In the genomic region with DNA sequence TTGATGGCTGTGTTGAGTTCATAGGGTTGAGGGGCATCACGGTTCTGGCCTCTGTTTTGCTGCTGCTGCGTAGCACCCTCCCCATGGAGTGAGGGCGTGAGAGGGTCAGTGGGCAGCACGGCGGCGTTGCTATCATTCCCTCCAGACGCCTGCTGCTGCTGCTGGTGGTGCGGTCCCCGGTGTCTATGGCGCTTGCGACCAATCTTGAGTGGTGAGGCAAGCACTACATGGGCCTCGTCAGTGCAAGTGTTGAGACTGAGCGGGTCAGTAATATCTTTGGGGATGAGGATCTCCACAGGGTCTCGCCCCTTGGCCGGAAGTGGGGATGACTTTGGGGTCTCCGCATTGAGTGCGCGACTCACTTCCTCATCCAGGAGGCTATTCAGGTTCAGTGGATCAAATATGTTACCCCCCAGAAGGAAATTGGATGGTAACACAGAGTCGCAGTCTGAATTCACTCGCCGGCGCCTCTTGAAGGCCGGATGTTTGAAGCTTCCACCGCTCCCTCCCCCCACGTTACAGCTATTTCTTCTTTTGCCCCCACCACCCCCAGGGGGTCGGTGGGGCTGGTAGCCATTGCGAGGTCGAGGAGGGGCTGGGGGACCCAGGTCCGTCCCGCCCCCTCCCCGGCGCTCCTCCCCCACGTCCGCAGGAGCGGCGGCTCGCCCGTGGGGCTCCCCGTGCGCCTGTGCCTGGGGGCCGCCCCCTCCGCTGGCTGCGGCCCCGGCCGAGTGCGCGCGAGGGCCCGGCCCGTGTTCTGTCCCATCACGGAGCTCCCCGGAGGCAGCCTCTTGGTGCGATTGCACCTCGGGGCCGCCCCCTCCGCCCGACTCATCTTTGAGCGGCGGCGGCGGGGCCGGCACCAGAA, we compare ENCODE assay signal across 8 mouse cellular contexts. TPM values are rescaled to one million over a fixed set of nuclear protein-coding genes. Genes with fewer than 3 reads are reported as not detected.
DNase-seq lines count a peak whose midpoint lies in the region; ATAC-seq lines count a peak whose summit lies in the region.

No protein-coding gene starts in this region.

- H3K4me1 ChIP-seq in heart, embryonic 13.5 days, result peaks cover 37% of the 10 kb centered on the region
- H3K4me1 ChIP-seq in stomach, embryonic 14.5 days (ENCODE audit: control insufficient read depth, insufficient read depth, low read length), result peaks cover 25% of the 10 kb centered on the region

- peak overlapping the region; percentile 90 for H3K4me3 ChIP-seq in heart, embryonic 13.5 days
- H3K4me3 ChIP-seq in stomach, embryonic 14.5 days (ENCODE audit: low read depth, low read length), result peak overlapping the region; percentile 73

- H3K27me3 ChIP-seq in heart, embryonic 13.5 days (replicated peaks), result no peaks in the 10 kb centered on the region
- no peaks in the 10 kb centered on the region for H3K27me3 ChIP-seq in stomach, embryonic 14.5 days (ENCODE audit: control insufficient read depth, insufficient read depth, low read length)

- ATAC-seq in frontal cortex, adult (ENCODE audit: low TSS enrichment), result peak; percentile 2; the same call in 1 of the 2 replicates
- ATAC-seq in heart, embryonic 13.5 days (ENCODE audit: extremely low read depth, insufficient number of reproducible peaks, low FRiP score, low TSS enrichment), result peak; percentile 5; the same call in 1 of the 2 replicates
- 0 out of 2 replicates have a peak, but pooled peaks have one; percentile 0 for ATAC-seq in megakaryocyte, adult 5-6 weeks (ENCODE audit: poor library complexity, severe bottlenecking)
- ATAC-seq in stomach, embryonic 14.5 days (ENCODE audit: insufficient number of reproducible peaks, insufficient read depth, low FRiP score, low read depth), result no peak

- under 1% methylated on average over 51 of the region's 62 CpGs for WGBS in heart, embryonic 13.5 days
- 1% methylated on average over 60 of the region's 62 CpGs for WGBS in stomach, embryonic 14.5 days

- peaks cover 46% of the 10 kb centered on the region for H3K36me3 ChIP-seq in heart, embryonic 13.5 days
- peaks cover 41% of the 10 kb centered on the region for H3K36me3 ChIP-seq in stomach, embryonic 14.5 days (ENCODE audit: control insufficient read depth, insufficient read depth, low read length)

- peak overlapping the region; percentile 79 for H3K4me2 ChIP-seq in heart, embryonic 13.5 days
- peak overlapping the region; percentile 94 for H3K4me2 ChIP-seq in stomach, embryonic 14.5 days (replicated peaks; ENCODE audit: low read depth, low read length)

- no peak for DNase-seq in frontal cortex, postnatal 25 days (ENCODE audit: low spot score in 2 of 2)
- peak; percentile 75 for DNase-seq in CD4-positive, CD25-positive, alpha-beta regulatory T cell, adult 2 months (ENCODE audit: low read depth, low spot score)
- peak; percentile 63 for DNase-seq in embryo, embryonic 11 days
- peak; percentile 50 for DNase-seq in kidney, postnatal 10 days

- no peaks in the 10 kb centered on the region for H3K9me3 ChIP-seq in heart, embryonic 13.5 days
- no peaks in the 10 kb centered on the region for H3K9me3 ChIP-seq in stomach, embryonic 14.5 days (ENCODE audit: control insufficient read depth, low read depth, low read length)

- H3K27ac ChIP-seq in heart, embryonic 13.5 days (replicated peaks), result peak overlapping the region; percentile 98
- peak overlapping the region; percentile 96 for H3K27ac ChIP-seq in stomach, embryonic 14.5 days (ENCODE audit: low read length)

- H3K9ac ChIP-seq in heart, embryonic 13.5 days, result peak overlapping the region; percentile 98
- H3K9ac ChIP-seq in stomach, embryonic 14.5 days (replicated peaks; ENCODE audit: low read depth, low read length), result peak overlapping the region; percentile 92

RNA-seq across cellular contexts. Expression of a gene that starts 2.1 kb away (rescaled TPM):
- 6.2 and 8.5 TPM in 2 replicates for polyA plus RNA-seq in heart, embryonic 13.5 days (2015; fragmentation: Nextera tagmentation; extraction: Ambion mirVana)
- 20.9 and 24.0 TPM in 2 replicates for total RNA-seq in megakaryocyte, adult 5-6 weeks (2015)
- total RNA-seq in megakaryocyte, adult 5-6 weeks (2017), result 16.2 and 22.8 TPM in 2 replicates
- polyA plus RNA-seq in stomach, embryonic 14.5 days (2014; fragmentation: Nextera tagmentation; extraction: Ambion mirVana), result 13.6 and 17.6 TPM in 2 replicates

RNA-seq across cellular contexts. Expression of a gene that starts 2.2 kb away (rescaled TPM):
- 7.6 and 7.7 TPM in 2 replicates for polyA plus RNA-seq in heart, embryonic 13.5 days (2015; fragmentation: Nextera tagmentation; extraction: Ambion mirVana)
- 6.4 and 10.0 TPM in 2 replicates for total RNA-seq in megakaryocyte, adult 5-6 weeks (2015)
- 16.1 and 18.1 TPM in 2 replicates for total RNA-seq in megakaryocyte, adult 5-6 weeks (2017)
- polyA plus RNA-seq in stomach, embryonic 14.5 days (2014; fragmentation: Nextera tagmentation; extraction: Ambion mirVana), result 22.3 and 23.3 TPM in 2 replicates

RNA-seq across cellular contexts. Expression of a gene that starts 6.7 kb away (rescaled TPM):
- polyA plus RNA-seq in heart, embryonic 13.5 days (2015; fragmentation: Nextera tagmentation; extraction: Ambion mirVana), result 18.3 and 22.3 TPM in 2 replicates
- total RNA-seq in megakaryocyte, adult 5-6 weeks (2015), result 48.6 and 55.3 TPM in 2 replicates
- total RNA-seq in megakaryocyte, adult 5-6 weeks (2017), result 34.1 and 40.1 TPM in 2 replicates
- polyA plus RNA-seq in stomach, embryonic 14.5 days (2014; fragmentation: Nextera tagmentation; extraction: Ambion mirVana), result 32.7 and 38.1 TPM in 2 replicates

RNA-seq across cellular contexts. Expression of a gene that starts 39.9 kb away (rescaled TPM):
- polyA plus RNA-seq in heart, embryonic 13.5 days (2015; fragmentation: Nextera tagmentation; extraction: Ambion mirVana), result 128 and 131 TPM in 2 replicates
- total RNA-seq in megakaryocyte, adult 5-6 weeks (2015), result 55.9 and 74.7 TPM in 2 replicates
- total RNA-seq in megakaryocyte, adult 5-6 weeks (2017), result 112 and 113 TPM in 2 replicates
- 118 and 132 TPM in 2 replicates for polyA plus RNA-seq in stomach, embryonic 14.5 days (2014; fragmentation: Nextera tagmentation; extraction: Ambion mirVana)

RNA-seq across cellular contexts. Expression of a gene that starts 44.0 kb away (rescaled TPM):
- 1.3 and 1.5 TPM in 2 replicates for polyA plus RNA-seq in heart, embryonic 13.5 days (2015; fragmentation: Nextera tagmentation; extraction: Ambion mirVana)
- 0.21 and 0.27 TPM in 2 replicates for total RNA-seq in megakaryocyte, adult 5-6 weeks (2015)
- total RNA-seq in megakaryocyte, adult 5-6 weeks (2017), result 0.84 and 1.1 TPM in 2 replicates
- polyA plus RNA-seq in stomach, embryonic 14.5 days (2014; fragmentation: Nextera tagmentation; extraction: Ambion mirVana), result 1.0 and 1.4 TPM in 2 replicates

Comparison
In these comparisons a context has a peak if more than half of its experiments do, and no peak if none do; other contexts are left out.
1. DNase-seq: peak in CD4-positive, CD25-positive, alpha-beta regulatory T cell, adult 2 months (single experiment), embryo, embryonic 11 days (single experiment) and kidney, postnatal 10 days (single experiment); none in frontal cortex, postnatal 25 days (0 of 2).